Mouse (Mus musculus): ENCODE results near the gene Gan. TPM values are rescaled to one million over a fixed set of nuclear protein-coding genes. Genes with fewer than 3 reads are reported as not detected.

The Gan gene
- polyA plus RNA-seq, 1 experiment from 2014 or later, result 2.6 TPM

GRCm38 (mm10) chr8:117123850-117124633 is 33.9 kb upstream of the Gan start:
- in situ Hi-C loops (cut with MboI; ENCODE audit: low pct_unique_long_range_greater_than_20kb), result no loop called here
- TF ChIP-seq CTCF (IDR thresholded peaks at IDR 0.05), result no peak
- CTCF ChIA-PET, result interaction anchor here (1.0 to 1.4 kb wide), 2 partner anchors 14 to 16 kb away, joined by 4 read pairs; no protein-coding TSS in a partner anchor
- POLR2A ChIA-PET, result interaction anchor here (0.6 kb wide), 1 partner anchor 11 kb away, joined by 4 read pairs; no protein-coding TSS in a partner anchor
- DNase-seq (ENCODE audit: low read depth, low spot score) (no peak), ATAC-seq (no peak)
- H3K27me3 ChIP-seq, result peaks cover 5% of the 10 kb centered on the region

GRCm38 (mm10) chr8:117125854-117126253 is 32.1 kb upstream of the Gan start:
- POLR2A ChIA-PET, result no interaction called here
- no peak for TF ChIP-seq CTCF (IDR thresholded peaks at IDR 0.05)
- DNase-seq (ENCODE audit: low read depth, low spot score), result no peak
- in situ Hi-C loops (cut with MboI; ENCODE audit: low pct_unique_long_range_greater_than_20kb), result no loop called here
- H3K27me3 ChIP-seq, result peaks cover 5% of the 10 kb centered on the region
- ATAC-seq, result no peak
- CTCF ChIA-PET, result no interaction called here

GRCm38 (mm10) chr8:117126411-117126810 is 31.5 kb upstream of the Gan start:
- TF ChIP-seq CTCF (IDR thresholded peaks at IDR 0.05), result no peak
- CTCF ChIA-PET, result no interaction called here
- POLR2A ChIA-PET, result no interaction called here
- ATAC-seq (no peak), DNase-seq (ENCODE audit: low read depth, low spot score) (no peak)
- in situ Hi-C loops (cut with MboI; ENCODE audit: low pct_unique_long_range_greater_than_20kb), result no loop called here
- H3K27me3 ChIP-seq, result peaks cover 5% of the 10 kb centered on the region

GRCm38 (mm10) chr8:117127063-117127462 is 30.9 kb upstream of the Gan start:
- in situ Hi-C loops (cut with MboI; ENCODE audit: low pct_unique_long_range_greater_than_20kb), result no loop called here
- CTCF ChIA-PET, result no interaction called here
- TF ChIP-seq CTCF (IDR thresholded peaks at IDR 0.05), result no peak
- POLR2A ChIA-PET, result no interaction called here
- ATAC-seq (no peak), DNase-seq (ENCODE audit: low read depth, low spot score) (no peak)
- peaks cover 9% of the 10 kb centered on the region for H3K27me3 ChIP-seq

- ChIA-PET POLR2A (no interaction called here), CTCF (no interaction called here)
- ATAC-seq (no peak), DNase-seq (ENCODE audit: low read depth, low spot score) (no peak)
- TF ChIP-seq CTCF (IDR thresholded peaks at IDR 0.05), result no peak
- H3K27me3 ChIP-seq, result peaks cover 7% of the 10 kb centered on the region
- in situ Hi-C loops (cut with MboI; ENCODE audit: low pct_unique_long_range_greater_than_20kb), result no loop called here
These were observed 24.2 kb upstream of the Gan start for GRCm38 (mm10) chr8:117133702-117134101.

GRCm38 (mm10) chr8:117136351-117136750 is 21.6 kb upstream of the Gan start:
- DNase-seq (ENCODE audit: low read depth, low spot score), result no peak
- ChIA-PET POLR2A (no interaction called here), CTCF (no interaction called here)
- no peak for TF ChIP-seq CTCF (IDR thresholded peaks at IDR 0.05)
- peaks cover 10% of the 10 kb centered on the region for H3K27me3 ChIP-seq
- in situ Hi-C loops (cut with MboI; ENCODE audit: low pct_unique_long_range_greater_than_20kb), result no loop called here
- ATAC-seq, result no peak

GRCm38 (mm10) chr8:117136763-117137162 is 21.2 kb upstream of the Gan start:
- no peak for DNase-seq (ENCODE audit: low read depth, low spot score)
- ChIA-PET POLR2A (no interaction called here), CTCF (no interaction called here)
- TF ChIP-seq CTCF (IDR thresholded peaks at IDR 0.05), result no peak
- in situ Hi-C loops (cut with MboI; ENCODE audit: low pct_unique_long_range_greater_than_20kb), result no loop called here
- peaks cover 7% of the 10 kb centered on the region for H3K27me3 ChIP-seq
- ATAC-seq, result no peak

GRCm38 (mm10) chr8:117137357-117137756 is 20.6 kb upstream of the Gan start:
- POLR2A ChIA-PET, result no interaction called here
- H3K27me3 ChIP-seq, result peaks cover 7% of the 10 kb centered on the region
- TF ChIP-seq CTCF (IDR thresholded peaks at IDR 0.05), result no peak
- DNase-seq (ENCODE audit: low read depth, low spot score) (no peak), ATAC-seq (no peak)
- CTCF ChIA-PET, result interaction anchor here (1.1 kb wide), 1 partner anchor 13 kb away, joined by 4 read pairs; no protein-coding TSS in a partner anchor
- in situ Hi-C loops (cut with MboI; ENCODE audit: low pct_unique_long_range_greater_than_20kb), result no loop called here

- POLR2A ChIA-PET, result no interaction called here
- DNase-seq (ENCODE audit: low read depth, low spot score), result no peak
- ATAC-seq, result no peak
- H3K27me3 ChIP-seq, result no peaks in the 10 kb centered on the region
- no peak for TF ChIP-seq CTCF (IDR thresholded peaks at IDR 0.05)
- in situ Hi-C loops (cut with MboI; ENCODE audit: low pct_unique_long_range_greater_than_20kb), result no loop called here
- CTCF ChIA-PET, result no interaction called here
These were observed 9.4 kb upstream of the Gan start for GRCm38 (mm10) chr8:117148520-117148919.

- no peaks in the 10 kb centered on the region for H3K27me3 ChIP-seq
- DNase-seq (ENCODE audit: low read depth, low spot score), result no peak
- CTCF ChIA-PET, result no interaction called here
- POLR2A ChIA-PET, result no interaction called here
- in situ Hi-C loops (cut with MboI; ENCODE audit: low pct_unique_long_range_greater_than_20kb), result no loop called here
- no peak for TF ChIP-seq CTCF (IDR thresholded peaks at IDR 0.05)
- ATAC-seq, result no peak
These were observed 1.8 kb upstream of the Gan start for GRCm38 (mm10) chr8:117156149-117156548.

GRCm38 (mm10) chr8:117156866-117157768 is 818 bp upstream of the Gan start:
- DNase-seq (ENCODE audit: low read depth, low spot score), result no peak
- no peaks in the 10 kb centered on the region for H3K27me3 ChIP-seq
- TF ChIP-seq CTCF (IDR thresholded peaks at IDR 0.05), result no peak
- ATAC-seq, result no peak
- in situ Hi-C loops (cut with MboI; ENCODE audit: low pct_unique_long_range_greater_than_20kb), result no loop called here
- ChIA-PET CTCF (no interaction called here), POLR2A (interaction anchor here (0.7 kb wide), 1 partner anchor 33 kb away, joined by 3 read pairs; no protein-coding TSS in a partner anchor)

Measured in Patski (cell line).